ENCODE assay signal across 20 mouse cellular contexts in the genomic region with DNA sequence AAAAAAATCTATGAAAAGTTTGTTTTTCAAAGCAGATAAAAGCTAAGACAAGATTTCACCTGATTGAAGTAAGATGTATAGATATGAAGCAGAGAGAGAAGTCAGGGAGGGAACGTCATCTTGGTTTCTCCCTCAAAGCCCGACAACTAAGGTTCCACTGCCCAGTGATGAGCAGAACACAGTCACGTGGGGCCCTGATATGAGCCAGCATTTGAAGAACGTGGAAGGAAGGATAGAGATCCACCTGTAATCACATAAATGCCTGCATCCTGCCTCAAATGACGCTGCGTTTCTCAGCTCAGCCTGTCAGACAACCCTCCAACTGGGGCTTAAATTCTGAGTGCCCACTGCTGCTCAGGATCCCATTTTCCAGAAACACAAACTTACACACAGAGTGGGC. TPM values are rescaled to one million over a fixed set of nuclear protein-coding genes. Genes with fewer than 3 reads are reported as not detected.
A peak's percentile ranks its signal among the peaks of the same experiment; 100 is the strongest.
DNase-seq lines count a peak whose midpoint lies in the region; ATAC-seq and TF ChIP-seq lines count a peak whose summit lies in the region.
"Had no signal": no experiment of that assay in that cellular context is flagged by ENCODE, and none has a peak within 500 bp of the region (broad histone marks: within the 10 kb centered on the region; RNA-seq: fewer than 3 reads in every experiment).

No protein-coding gene starts in this region.

- no peak for TF ChIP-seq POLR2A in lung, adult 2 months (IDR thresholded peaks at IDR 0.05; ENCODE audit: borderline replicate concordance, extremely low read depth, low read depth, low read length)

- H3K4me1 ChIP-seq in lung, adult 2 months (ENCODE audit: control insufficient read depth, insufficient read depth, low read length): peaks cover 19% of the 10 kb centered on the region
- H3K4me1 ChIP-seq: hindbrain, embryonic 13.5 days had no signal

- 66% methylated on average over 6 of the region's 6 CpGs for WGBS in lung, adult 2 months

- DNase-seq in CD4-positive helper T cell, adult 2 months (ENCODE audit: low read depth, low spot score): peak; percentile 40
- no peak for DNase-seq in lung, adult 2 months
- DNase-seq in heart, adult 11 months: no peak
- DNase-seq in frontal cortex, postnatal 14 days (ENCODE audit: low spot score in 2 of 2): no peak
- DNase-seq: adrenal gland, postnatal 14 days; B cell, adult 2 months; cerebellum, adult 11-12 months; cerebellum, adult 9-10 months; cerebellum, postnatal 25 days; gastrocnemius, postnatal 14 days; heart, postnatal 10 days; heart, postnatal 4 days; kidney, adult 2 months had no signal

- no peak for TF ChIP-seq CTCF in lung, adult 2 months (IDR thresholded peaks at IDR 0.05; ENCODE audit: insufficient read depth, low read length)

- no peak overlapping the region for H3K4me3 ChIP-seq in lung, adult 2 months (replicated peaks; ENCODE audit: extremely low read depth, low read depth, low read length)
- H3K4me3 ChIP-seq: forebrain, embryonic 15.5 days; heart, embryonic 10.5 days; hindbrain, embryonic 13.5 days; intestine, embryonic 15.5 days had no signal

- ATAC-seq in CD4-positive, CD25-positive, alpha-beta regulatory T cell, adult 4 months: peak; percentile 20
- peak; percentile 28; the same call in 1 of the 2 replicates for ATAC-seq in common myeloid progenitor, adult 5-6 weeks (replicated peaks; ENCODE audit: low read depth, poor library complexity, severe bottlenecking)
- ATAC-seq: forebrain, embryonic 15.5 days; hindbrain, postnatal 0 days; intestine, embryonic 15.5 days had no signal

RNA-seq across cellular contexts. Expression of gene Ankrd44, which starts 52.1 kb away (rescaled TPM):
- 100 to 1,000 TPM; 167 to 195 TPM for polyA plus RNA-seq in CD4-positive, CD25-positive, alpha-beta regulatory T cell, adult 4 months (2017; shearing (Covaris generic))
- 38.8 and 51.0 TPM in 2 replicates for total RNA-seq in common myeloid progenitor, adult 5-6 weeks (2017)
- 39.0 and 67.3 TPM in 2 replicates for polyA plus RNA-seq in lung, adult 2 months (2012; rRNA removed)
